Mouse (Mus musculus) right cerebral cortex, adult 18-20 months (tissue): ENCODE data around the gene Cspg5.

ENCODE experiments used
- DNase-seq: peaks from one replicate; pipeline ENCODE4 v3.0.0; 2022; ENCODE audit warnings: mixed read lengths

The Cspg5 gene

GRCm38 (mm10) chr9:110255407-110256019 lies 11.9 kb downstream of the Cspg5 start:
- DNase-seq = no peak

- DNase-seq = no peak
Observed at GRCm38 (mm10) chr9:110258646-110259045, 15.1 kb downstream of the Cspg5 start.

- DNase-seq = no peak
Observed at GRCm38 (mm10) chr9:110259118-110259517, 15.5 kb downstream of the Cspg5 start.

- no peak for DNase-seq
Observed at GRCm38 (mm10) chr9:110263181-110263580, 19.6 kb downstream of the Cspg5 start.

- DNase-seq = no peak
Observed at GRCm38 (mm10) chr9:110264991-110265390, 21.4 kb downstream of the Cspg5 start.

GRCm38 (mm10) chr9:110268416-110268815 lies 24.8 kb downstream of the Cspg5 start:
- DNase-seq = no peak

- DNase-seq = no peak
Observed at GRCm38 (mm10) chr9:110272330-110272729, 28.7 kb downstream of the Cspg5 start.

- DNase-seq = no peak
Observed at GRCm38 (mm10) chr9:110273507-110273906, 29.9 kb downstream of the Cspg5 start.

GRCm38 (mm10) chr9:110275882-110276281 lies 32.3 kb downstream of the Cspg5 start:
- DNase-seq = no peak

GRCm38 (mm10) chr9:110277431-110277881 lies 33.9 kb downstream of the Cspg5 start:
- peak; percentile 70 for DNase-seq

GRCm38 (mm10) chr9:110284075-110284697 lies 40.6 kb downstream of the Cspg5 start:
- DNase-seq = no peak

GRCm38 (mm10) chr9:110287321-110287924 lies 43.8 kb downstream of the Cspg5 start:
- DNase-seq = peak; percentile 64

- peak; percentile 39 for DNase-seq
Observed at GRCm38 (mm10) chr9:110293254-110293718, 49.7 kb downstream of the Cspg5 start.

GRCm38 (mm10) chr9:110293873-110294415 lies 50.4 kb downstream of the Cspg5 start:
- peak; percentile 55 for DNase-seq

GRCm38 (mm10) chr9:110294786-110295185 lies 51.2 kb downstream of the Cspg5 start:
- DNase-seq = no peak

- DNase-seq = peak; percentile 83
Observed at GRCm38 (mm10) chr9:110296867-110297627, 53.5 kb downstream of the Cspg5 start.

- DNase-seq = no peak
Observed at GRCm38 (mm10) chr9:110304516-110304915, 60.9 kb downstream of the Cspg5 start.

GRCm38 (mm10) chr9:110304969-110305651 lies 61.5 kb downstream of the Cspg5 start, which contains the start of gene Elp6:
Gene Elp6 (plus strand): TSS chr9:110305173.
- peak; percentile 93 for DNase-seq

- DNase-seq = no peak
Observed at GRCm38 (mm10) chr9:110306371-110306770, 62.8 kb downstream of the Cspg5 start.
